Mouse (Mus musculus) splenic B cell, adult 2 months (primary cell): ENCODE results near the gene Nop56.
A peak's percentile ranks its signal among the peaks of the same experiment; 100 is the strongest.

Experiments used
- DNase-seq: peaks from one replicate; pipeline ENCODE4 v3.0.0-alpha.2; 2011; ENCODE audit warnings: low read depth, low spot score
- H3K27me3 ChIP-seq: 2 replicates; pipeline ENCODE4 v1.6.1; 2012; ENCODE audit warnings: mild to moderate bottlenecking, low read length, moderate library complexity, mixed read lengths; ENCODE audit not compliant: control insufficient read depth, poor library complexity, insufficient read depth, severe bottlenecking
- H3K36me3 ChIP-seq: 2 replicates; pipeline ENCODE4 v1.6.1; 2012; ENCODE audit warnings: mild to moderate bottlenecking, low read length, moderate library complexity, mixed read lengths; ENCODE audit not compliant: control insufficient read depth, poor library complexity, insufficient read depth, severe bottlenecking

The Nop56 gene

GRCm38 (mm10) chr2:130283854-130284654 is 9.8 kb downstream of the Nop56 start, which contains the start of gene Idh3b:
Gene Idh3b (minus strand): TSS chr2:130284547.
- Histone ChIP-seq H3K27me3 (no peaks in the 10 kb centered on the region), H3K36me3 (peaks cover 6% of the 10 kb centered on the region; the same call in 1 of the 2 replicates)
- DNase-seq: peak; percentile 82

DNA sequence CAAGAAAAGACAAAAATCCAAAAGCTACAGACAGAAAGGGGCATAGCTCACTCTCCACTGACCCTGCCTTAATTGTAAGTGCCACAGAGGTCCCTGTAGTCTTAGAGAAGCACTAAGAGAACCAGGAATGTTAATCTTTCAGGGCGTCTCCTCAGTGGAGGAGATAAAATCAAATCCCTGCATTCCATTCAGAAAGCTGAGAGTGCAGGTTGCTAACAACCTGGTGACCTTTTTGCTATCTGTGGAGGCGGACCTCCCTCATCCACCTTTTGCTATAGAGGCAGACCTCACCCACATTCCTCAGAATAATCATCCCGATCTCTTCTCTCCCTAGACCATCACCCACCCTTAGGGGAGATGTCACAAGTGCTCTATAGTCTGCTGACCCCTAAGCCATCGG is 14.9 kb downstream of the Nop56 start:
- Histone ChIP-seq H3K27me3 (no peaks in the 10 kb centered on the region), H3K36me3 (no peaks in the 10 kb centered on the region)
- DNase-seq: no peak

GRCm38 (mm10) chr2:130291434-130291833 is 17.2 kb downstream of the Nop56 start:
- 0 out of 2 replicates have a peak, but pooled peaks cover 2% of the 10 kb centered on the region for H3K27me3 ChIP-seq
- peak; percentile 82 for DNase-seq
- no peaks in the 10 kb centered on the region for H3K36me3 ChIP-seq

GRCm38 (mm10) chr2:130293009-130293408 is 18.8 kb downstream of the Nop56 start:
- Histone ChIP-seq H3K27me3 (0 out of 2 replicates have a peak, but pooled peaks cover 2% of the 10 kb centered on the region), H3K36me3 (no peaks in the 10 kb centered on the region)
- DNase-seq: no peak

DNA sequence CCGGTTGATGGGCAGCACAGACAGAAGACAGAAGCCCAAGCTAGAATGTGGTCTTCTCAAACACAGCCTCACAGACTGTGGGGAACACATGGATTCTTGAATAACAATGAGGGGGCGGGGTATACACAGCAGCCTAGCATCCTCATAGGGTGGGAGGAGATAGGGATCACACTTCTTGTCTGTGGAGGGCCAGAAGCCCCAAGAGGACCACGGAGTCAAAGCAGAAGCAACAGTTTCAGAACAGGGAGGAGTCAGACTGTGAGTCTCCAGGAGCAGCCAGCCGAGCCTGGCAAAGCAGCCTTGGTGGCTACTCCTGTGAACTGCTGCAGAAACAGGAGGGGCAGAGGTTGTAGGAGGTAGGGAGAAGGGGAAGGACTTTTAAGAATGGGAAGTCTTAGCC is 19.3 kb downstream of the Nop56 start:
- no peaks in the 10 kb centered on the region for H3K36me3 ChIP-seq
- DNase-seq: peak; percentile 31
- H3K27me3 ChIP-seq: 0 out of 2 replicates have a peak, but pooled peaks cover 2% of the 10 kb centered on the region

- DNase-seq: no peak
- no peaks in the 10 kb centered on the region for H3K36me3 ChIP-seq
- 0 out of 2 replicates have a peak, but pooled peaks cover 2% of the 10 kb centered on the region for H3K27me3 ChIP-seq
These were observed 20.1 kb downstream of the Nop56 start for GRCm38 (mm10) chr2:130294218-130294935.

- peak; percentile 15 for DNase-seq
- H3K36me3 ChIP-seq: no peaks in the 10 kb centered on the region
- 0 out of 2 replicates have a peak, but pooled peaks cover 2% of the 10 kb centered on the region for H3K27me3 ChIP-seq
These were observed 20.7 kb downstream of the Nop56 start, which contains the start of gene Ebf4 for GRCm38 (mm10) chr2:130294936-130295277. Gene Ebf4 (plus strand): TSS chr2:130295169.

DNA sequence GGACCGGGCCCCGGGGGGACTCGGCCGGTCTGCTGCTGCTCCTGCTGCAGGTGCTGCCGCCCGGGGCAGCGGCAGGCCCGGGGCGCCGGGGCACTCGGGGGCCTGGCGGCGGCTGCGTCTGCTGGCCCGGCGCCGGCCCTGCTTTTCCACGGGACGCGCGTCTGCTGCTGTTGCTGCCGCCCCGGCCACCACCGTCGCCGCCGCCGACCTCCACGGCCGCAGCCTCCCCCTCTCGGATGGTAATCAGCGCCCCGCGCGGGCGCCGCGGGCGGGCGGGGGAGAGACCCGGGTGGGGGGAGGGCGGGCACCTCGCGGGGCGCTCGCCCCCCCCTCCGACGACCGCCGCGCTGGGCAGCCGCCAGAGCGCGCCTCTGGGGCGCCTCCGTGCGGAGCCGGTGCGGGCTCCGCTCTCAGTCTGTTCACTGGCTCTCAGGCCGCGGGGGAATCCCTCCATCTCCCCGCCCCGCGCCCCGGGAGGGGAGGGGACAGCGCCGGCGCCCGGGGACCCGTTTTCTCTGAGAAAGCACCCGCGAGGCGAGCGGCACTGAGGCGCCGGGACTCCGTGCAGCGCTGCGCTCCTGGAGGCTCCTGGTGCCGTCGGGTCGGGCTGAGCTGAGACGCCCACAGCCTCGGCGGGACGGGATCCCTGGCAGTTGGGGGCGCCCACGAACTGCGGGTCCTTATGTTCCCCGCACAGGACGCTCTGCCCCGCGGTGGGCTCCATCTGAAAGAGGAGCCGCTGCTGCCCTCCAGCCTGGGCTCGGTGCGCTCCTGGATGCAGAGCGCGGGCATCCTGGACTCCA is 21.3 kb downstream of the Nop56 start:
- no peaks in the 10 kb centered on the region for H3K36me3 ChIP-seq
- peak; percentile 54 for DNase-seq

DNA sequence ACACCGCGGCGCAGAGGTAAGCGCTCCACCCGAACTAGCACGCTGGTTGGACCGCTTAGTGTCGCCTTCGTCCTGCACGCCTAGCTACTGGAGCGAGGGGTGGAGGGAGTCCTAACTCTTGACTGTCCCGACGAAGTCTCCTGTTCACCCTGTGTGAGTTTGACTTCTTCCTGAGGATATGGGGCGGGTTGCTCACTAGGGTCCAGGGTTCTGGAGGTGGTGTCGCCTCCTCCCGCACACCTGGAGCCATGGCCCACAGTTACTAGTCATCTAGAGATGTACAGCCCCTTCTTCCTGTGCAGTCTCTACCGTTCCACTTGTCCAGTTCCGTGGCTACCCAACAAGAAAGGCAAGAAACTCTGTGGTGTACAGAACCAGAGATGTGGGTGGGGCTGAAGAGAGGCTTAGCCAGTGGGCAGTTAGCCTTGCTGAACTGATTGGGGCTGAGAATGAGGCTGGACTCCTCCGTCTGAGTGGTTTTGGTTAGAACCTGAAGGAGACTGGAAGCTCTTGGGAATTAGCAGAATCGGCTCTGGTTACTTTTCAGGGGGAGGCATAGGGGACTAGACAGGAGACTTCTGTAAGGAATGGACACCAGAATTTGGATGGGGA is 22.0 kb downstream of the Nop56 start:
- H3K27me3 ChIP-seq: 0 out of 2 replicates have a peak, but pooled peaks cover 2% of the 10 kb centered on the region
- H3K36me3 ChIP-seq: no peaks in the 10 kb centered on the region
- no peak for DNase-seq

More for the DNA sequence above, 21.3 kb downstream of the Nop56 start:
- H3K27me3 ChIP-seq: 0 out of 2 replicates have a peak, but pooled peaks cover 2% of the 10 kb centered on the region

- H3K36me3 ChIP-seq: no peaks in the 10 kb centered on the region
- DNase-seq: no peak
- H3K27me3 ChIP-seq: 0 out of 2 replicates have a peak, but pooled peaks cover 2% of the 10 kb centered on the region
These were observed 23.4 kb downstream of the Nop56 start for GRCm38 (mm10) chr2:130297580-130297979.

- Histone ChIP-seq H3K36me3 (no peaks in the 10 kb centered on the region), H3K27me3 (no peaks in the 10 kb centered on the region)
- DNase-seq: no peak
These were observed 28.8 kb downstream of the Nop56 start for GRCm38 (mm10) chr2:130303014-130303413.

GRCm38 (mm10) chr2:130327057-130327456 is 52.8 kb downstream of the Nop56 start:
- H3K36me3 ChIP-seq: no peaks in the 10 kb centered on the region
- no peak for DNase-seq
- no peaks in the 10 kb centered on the region for H3K27me3 ChIP-seq
